ENCODE assay signal across 8 mouse cellular contexts in genomic region chr8:57962286-57963110, GRCm38 (mm10).
DNase-seq lines count a peak whose midpoint lies in the region; ATAC-seq and TF ChIP-seq lines count a peak whose summit lies in the region.
"Had no signal": no experiment of that assay in that cellular context is flagged by ENCODE, and none has a peak within 500 bp of the region (broad histone marks: within the 10 kb centered on the region; RNA-seq: fewer than 3 reads in every experiment).

No protein-coding gene starts in this region.

- no peaks in the 10 kb centered on the region for H3K27me3 ChIP-seq in kidney, postnatal 0 days (ENCODE audit: insufficient read depth, low read length)
- H3K27me3 ChIP-seq in forebrain, postnatal 0 days (ENCODE audit: insufficient read depth, low read length) = no peaks in the 10 kb centered on the region

- no peak overlapping the region for H3K4me2 ChIP-seq in kidney, postnatal 0 days (ENCODE audit: low read length)
- peak overlapping the region; percentile 6; the same call in 1 of the 2 replicates for H3K4me2 ChIP-seq in forebrain, postnatal 0 days (ENCODE audit: low read depth)

- no peak for TF ChIP-seq CTCF in kidney, postnatal 0 days (IDR thresholded peaks at IDR 0.05; ENCODE audit: low read depth)
- 0 out of 2 replicates have a peak, but pooled peaks have one; percentile 7 for TF ChIP-seq CTCF in forebrain, postnatal 0 days (IDR thresholded peaks at IDR 0.05; ENCODE audit: low read depth)

- H3K27ac ChIP-seq in kidney, postnatal 0 days = no peak overlapping the region
- peak overlapping the region; percentile 51 for H3K27ac ChIP-seq in forebrain, postnatal 0 days (ENCODE audit: low read depth, low read length)

- no peaks in the 10 kb centered on the region for H3K9me3 ChIP-seq in kidney, postnatal 0 days (replicated peaks; ENCODE audit: low read length)
- H3K9me3 ChIP-seq in forebrain, postnatal 0 days (ENCODE audit: low read length) = no peaks in the 10 kb centered on the region

- H3K4me1 ChIP-seq in kidney, postnatal 0 days (replicated peaks; ENCODE audit: insufficient read depth, low read length) = no peaks in the 10 kb centered on the region; the same call in 1 of the 2 replicates
- H3K4me1 ChIP-seq in forebrain, postnatal 0 days (ENCODE audit: insufficient read depth) = peaks cover 3% of the 10 kb centered on the region

- no peak overlapping the region for H3K9ac ChIP-seq in kidney, postnatal 0 days (ENCODE audit: low read depth, low read length)
- H3K9ac ChIP-seq in forebrain, postnatal 0 days = no peak overlapping the region

- WGBS in kidney, postnatal 0 days = 17% methylated on average over 12 of the region's 12 CpGs
- 32% methylated on average over 12 of the region's 12 CpGs for WGBS in forebrain, postnatal 0 days

- no peak overlapping the region for H3K4me3 ChIP-seq in kidney, postnatal 0 days (replicated peaks; ENCODE audit: low read depth, low read length)
- H3K4me3 ChIP-seq in forebrain, postnatal 0 days (ENCODE audit: low read depth, low read length) = no peak overlapping the region

- no peaks in the 10 kb centered on the region for H3K36me3 ChIP-seq in kidney, postnatal 0 days (ENCODE audit: insufficient read depth, low read length)
- no peaks in the 10 kb centered on the region for H3K36me3 ChIP-seq in forebrain, postnatal 0 days (ENCODE audit: insufficient read depth)

- peak; percentile 64 for DNase-seq in kidney, postnatal 0 days (ENCODE audit: low spot score)
- no peak for DNase-seq in kidney, adult 9 months
- peak; percentile 2 for DNase-seq in NIH3T3 (ENCODE audit: low read depth)
- DNase-seq in brain, embryonic 18.5 days (ENCODE audit: low read depth, low spot score) = peak; percentile 66
- peak; percentile 87 for DNase-seq in forebrain, postnatal 0 days
- no peak for DNase-seq in ovary, postnatal 10 days (ENCODE audit: low spot score)
- no peak for DNase-seq in layer of hippocampus, adult 9-11 months
- DNase-seq: lung, postnatal 14 days had no signal

- ATAC-seq in kidney, postnatal 0 days (replicated peaks; ENCODE audit: low FRiP score, low read depth) = peak; percentile 76
- ATAC-seq in forebrain, postnatal 0 days = peak; percentile 92

Comparison
In these comparisons a context has a peak if more than half of its experiments do, and no peak if none do; other contexts are left out.
1. DNase-seq: peak in kidney, postnatal 0 days (single experiment), NIH3T3 (single experiment), brain, embryonic 18.5 days (single experiment) and forebrain, postnatal 0 days (single experiment); none in kidney, adult 9 months (single experiment), ovary, postnatal 10 days (single experiment) and layer of hippocampus, adult 9-11 months (single experiment).